Mouse (Mus musculus) stomach, postnatal 0 days (tissue): ENCODE measurements around the gene Tut1.

Experiments
- CTCF ChIP-seq: IDR thresholded peaks from 2 replicates; pipeline ENCODE4 v1.5.1; 2016; ENCODE audit warnings: antibody characterized with exemption, low read depth, mild to moderate bottlenecking, moderate library complexity
- EP300 ChIP-seq: optimal IDR thresholded peaks from 2 replicates; pipeline ENCODE3; 2016; ENCODE audit warnings: antibody characterized with exemption

DNA sequence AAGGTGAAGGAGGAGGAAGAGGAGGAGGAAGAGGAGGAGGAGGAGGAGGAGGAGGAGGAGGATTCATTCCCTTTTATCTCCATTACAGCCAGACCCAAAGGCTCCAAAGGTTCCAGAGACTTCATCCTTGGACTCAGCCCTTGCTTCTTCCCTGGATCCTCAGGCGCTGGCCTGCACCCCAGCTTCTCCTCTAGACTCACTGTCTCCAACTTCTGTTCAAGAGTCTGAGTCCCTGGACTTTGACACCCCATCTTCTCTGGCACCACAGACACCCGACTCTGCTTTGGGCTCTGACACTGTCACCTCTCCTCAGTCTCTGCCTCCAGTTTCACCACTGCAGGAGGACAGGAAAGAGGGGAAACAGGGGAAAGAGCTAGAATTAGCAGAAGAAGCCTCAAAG, 8.6 kb downstream of the Tut1 start:
- TF ChIP-seq CTCF, result no peak
- no peak for TF ChIP-seq EP300
